Mouse (Mus musculus) kidney, postnatal 0 days (tissue): ENCODE measurements at regions not wholly inside any gene's neighbourhood (a gene's known extent, or its start where the extent isn't known, plus 50 kb on each side); places are given as distances from the start of the nearest gene placed in this dataset.

Experiments
- ATAC-seq: fragments of 200-750 bp; cut with Nextera tagmentation; replicated peaks from 2 replicates; pipeline ENCODE4 v1.8.0; 2017; ENCODE audit warnings: low read depth, moderate number of reproducible peaks, moderate TSS enrichment, moderate library complexity; ENCODE audit not compliant: low FRiP score
- DNase-seq: peaks from one replicate; pipeline ENCODE4 v3.0.0-alpha.2; 2016; ENCODE audit warnings: low spot score
- H3K27ac ChIP-seq: fragments of 300-500 bp; sonication (generic); 2 replicates; pipeline ENCODE4 v1.5.1; 2014; ENCODE audit warnings: mild to moderate bottlenecking
- H3K27me3 ChIP-seq: fragments of 300-500 bp; sonication (generic); 2 replicates; pipeline ENCODE4 v1.6.1; 2014; ENCODE audit warnings: low read length, mixed read lengths; ENCODE audit not compliant: insufficient read depth
- H3K36me3 ChIP-seq: fragments of 300-500 bp; sonication (generic); 2 replicates; pipeline ENCODE4 v1.6.1; 2014; ENCODE audit warnings: low read length, mixed read lengths; ENCODE audit not compliant: insufficient read depth
- H3K4me1 ChIP-seq: fragments of 300-500 bp; sonication (generic); replicated peaks from 2 replicates; pipeline ENCODE4 v1.6.1; 2014; ENCODE audit warnings: antibody characterized with exemption, low read length, mixed read lengths; ENCODE audit not compliant: insufficient read depth
- H3K4me2 ChIP-seq: fragments of 300-500 bp; sonication (generic); 2 replicates; pipeline ENCODE4 v1.6.1; 2014; ENCODE audit warnings: mild to moderate bottlenecking, low read length, moderate library complexity, mixed read lengths
- H3K4me3 ChIP-seq: fragments of 300-500 bp; sonication (generic); replicated peaks from 2 replicates; pipeline ENCODE4 v1.5.1; 2014; ENCODE audit warnings: low read depth, low read length
- H3K9ac ChIP-seq: fragments of 300-500 bp; sonication (generic); 2 replicates; pipeline ENCODE4 v1.6.1; 2014; ENCODE audit warnings: low read depth, low read length
- H3K9me3 ChIP-seq: fragments of 300-500 bp; sonication (generic); replicated peaks from 2 replicates; pipeline ENCODE4 v1.6.1; 2016; ENCODE audit warnings: low read length, inconsistent platforms, mixed read lengths
- CTCF ChIP-seq: IDR thresholded peaks from 2 replicates; pipeline ENCODE4 v1.5.1; 2016; ENCODE audit warnings: antibody characterized with exemption, low read depth, mild to moderate bottlenecking, moderate library complexity
- WGBS: fragments of 180-500 bp; shearing (Covaris S2); extraction: QIAGEN DNeasy Blood & Tissue Kit; methylation state at CpG from one replicate; pipeline ENCODE4 v1.1.7; 2014; 5-methylcytosine and 5-hydroxymethylcytosine counted together

DNA sequence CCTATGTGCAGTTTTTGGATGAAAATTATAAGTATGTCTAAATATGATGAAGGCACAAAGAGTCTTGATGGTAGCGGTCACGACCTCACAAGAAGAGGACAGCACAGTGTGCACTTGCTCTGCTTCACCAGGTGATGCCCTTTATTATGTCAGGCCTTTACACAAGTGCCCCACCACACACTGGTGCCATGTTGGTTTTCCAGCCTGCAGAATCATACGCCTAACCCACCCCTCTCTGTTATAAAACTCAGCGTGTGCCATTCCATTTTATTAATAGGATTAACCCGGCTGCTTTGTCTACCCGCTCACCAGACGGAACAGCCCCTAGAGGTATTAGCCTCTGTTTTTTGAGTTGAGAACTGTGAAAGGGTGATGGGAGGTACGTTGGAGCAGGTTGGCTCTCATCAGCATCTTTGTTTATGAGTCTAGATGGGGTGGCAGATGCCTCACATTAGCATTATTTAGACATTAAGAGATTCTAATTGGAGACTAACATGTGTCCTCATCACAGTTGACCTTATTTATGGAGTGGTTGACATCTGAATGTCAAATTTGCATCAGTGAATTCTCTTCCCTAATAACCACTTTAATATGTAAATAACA is 108.3 kb upstream of the Agbl1 start:
- Histone ChIP-seq H3K4me2 (no peak overlapping the region), H3K9ac (no peak overlapping the region), H3K27me3 (no peaks in the 10 kb centered on the region), H3K9me3 (no peaks in the 10 kb centered on the region), H3K36me3 (no peaks in the 10 kb centered on the region), H3K4me3 (no peak overlapping the region), H3K4me1 (no peaks in the 10 kb centered on the region), H3K27ac (no peak overlapping the region)
- no peak for DNase-seq
- 90% methylated on average over 8 of the region's 8 CpGs for WGBS
- TF ChIP-seq CTCF: no peak
- ATAC-seq: no peak

DNA sequence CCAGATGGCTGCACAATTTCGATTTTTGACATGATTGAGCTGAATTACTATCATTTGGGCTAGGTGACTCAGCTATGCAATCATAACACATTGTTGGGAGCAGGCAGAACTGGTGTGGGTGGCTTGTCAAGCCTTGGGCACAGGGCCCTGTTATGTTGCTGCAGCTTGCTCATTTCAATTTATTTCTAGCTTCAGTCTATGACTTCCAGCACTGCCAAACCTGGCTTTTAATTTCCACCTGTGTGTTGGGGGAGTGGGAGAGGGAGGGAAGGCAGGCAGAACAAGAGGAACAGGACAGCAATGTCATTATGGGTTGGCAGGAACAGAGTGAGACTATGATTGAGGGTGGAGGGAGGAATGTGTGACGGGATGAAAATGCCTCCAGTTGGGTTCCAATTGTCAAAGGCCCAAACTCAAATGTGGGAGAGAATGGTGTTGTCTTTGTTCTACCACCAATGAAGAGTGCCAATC is 102.0 kb upstream of the Agbl1 start:
- Histone ChIP-seq H3K4me1 (no peaks in the 10 kb centered on the region), H3K9ac (no peak overlapping the region), H3K36me3 (no peaks in the 10 kb centered on the region), H3K9me3 (no peaks in the 10 kb centered on the region), H3K27me3 (no peaks in the 10 kb centered on the region), H3K27ac (no peak overlapping the region), H3K4me2 (no peak overlapping the region), H3K4me3 (no peak overlapping the region)
- ATAC-seq: no peak
- no peak for TF ChIP-seq CTCF
- no peak for DNase-seq
- WGBS: 61% methylated on average over 2 of the region's 2 CpGs

DNA sequence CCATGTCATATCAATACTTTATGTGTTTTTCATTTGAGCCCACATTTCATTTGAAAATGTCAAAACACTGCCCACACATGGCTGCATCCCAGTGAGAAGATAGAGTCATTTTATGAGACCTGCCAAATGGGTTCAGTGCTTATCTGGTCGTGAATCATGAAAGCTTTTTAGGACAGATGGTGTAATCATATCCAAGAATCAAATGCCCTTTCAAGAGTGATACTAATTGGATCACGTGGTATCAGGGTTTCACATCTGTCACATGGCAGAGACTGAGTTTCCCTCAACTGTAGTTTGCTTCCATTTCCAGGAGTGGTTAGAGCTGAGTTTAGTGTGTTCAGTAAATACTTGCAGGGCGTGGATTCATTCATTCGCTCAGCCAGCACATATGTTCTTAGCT is 87.2 kb upstream of the Agbl1 start:
- Histone ChIP-seq H3K27me3 (no peaks in the 10 kb centered on the region), H3K4me2 (no peak overlapping the region), H3K4me3 (no peak overlapping the region), H3K36me3 (no peaks in the 10 kb centered on the region), H3K9me3 (no peaks in the 10 kb centered on the region), H3K9ac (no peak overlapping the region), H3K4me1 (no peaks in the 10 kb centered on the region), H3K27ac (no peak overlapping the region)
- WGBS: 63% methylated on average over 4 of the region's 4 CpGs
- no peak for TF ChIP-seq CTCF
- DNase-seq (no peak), ATAC-seq (no peak)

GRCm38 (mm10) chr7:76146385-76146784 is 83.3 kb upstream of the Agbl1 start:
- H3K27ac ChIP-seq: no peak overlapping the region
- H3K4me1 ChIP-seq: no peaks in the 10 kb centered on the region
- no peaks in the 10 kb centered on the region for H3K36me3 ChIP-seq
- no peaks in the 10 kb centered on the region for H3K9me3 ChIP-seq
- no peak for TF ChIP-seq CTCF
- no peak for ATAC-seq
- H3K27me3 ChIP-seq: no peaks in the 10 kb centered on the region
- no peak for DNase-seq
- no peak overlapping the region for H3K4me3 ChIP-seq
- H3K4me2 ChIP-seq: no peak overlapping the region
- no peak overlapping the region for H3K9ac ChIP-seq

DNA sequence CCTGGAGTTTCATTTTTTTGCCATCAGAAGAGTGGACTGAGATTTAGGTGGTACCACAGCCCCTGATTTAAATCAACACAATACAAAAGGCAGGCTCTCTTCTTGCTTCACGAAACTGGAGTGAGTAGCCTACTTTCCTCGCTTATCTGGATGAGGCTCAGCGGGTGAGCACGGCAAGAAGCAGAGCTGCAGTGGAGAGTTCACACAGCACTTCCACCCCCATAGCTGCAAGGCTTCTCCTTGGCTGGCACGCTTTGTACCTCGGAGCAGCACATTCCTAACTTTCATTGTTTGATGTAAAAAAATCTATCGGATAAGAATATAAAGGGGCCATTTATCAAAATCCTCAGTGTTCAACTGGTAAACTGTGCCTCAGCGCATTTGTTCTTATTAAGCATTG is 72.8 kb upstream of the Agbl1 start:
- 53% methylated on average over 8 of the region's 8 CpGs for whole genome bisulfite sequencing
- no peak for ATAC-seq
- Histone ChIP-seq H3K9ac (no peak overlapping the region), H3K27me3 (no peaks in the 10 kb centered on the region), H3K4me1 (no peaks in the 10 kb centered on the region), H3K9me3 (no peaks in the 10 kb centered on the region), H3K27ac (no peak overlapping the region), H3K36me3 (no peaks in the 10 kb centered on the region), H3K4me3 (no peak overlapping the region), H3K4me2 (no peak overlapping the region)
- DNase-seq: no peak
- no peak for TF ChIP-seq CTCF

- TF ChIP-seq CTCF: no peak
- Histone ChIP-seq H3K36me3 (no peaks in the 10 kb centered on the region), H3K9ac (no peak overlapping the region), H3K4me2 (no peak overlapping the region), H3K27me3 (no peaks in the 10 kb centered on the region), H3K4me1 (no peaks in the 10 kb centered on the region), H3K4me3 (no peak overlapping the region), H3K27ac (no peak overlapping the region), H3K9me3 (no peaks in the 10 kb centered on the region)
- ATAC-seq: no peak
- 88% methylated on average over 1 of the region's 1 CpGs for WGBS
- DNase-seq: no peak
Observed at GRCm38 (mm10) chr7:76164191-76164590, 65.5 kb upstream of the Agbl1 start.
